In the genomic region with DNA sequence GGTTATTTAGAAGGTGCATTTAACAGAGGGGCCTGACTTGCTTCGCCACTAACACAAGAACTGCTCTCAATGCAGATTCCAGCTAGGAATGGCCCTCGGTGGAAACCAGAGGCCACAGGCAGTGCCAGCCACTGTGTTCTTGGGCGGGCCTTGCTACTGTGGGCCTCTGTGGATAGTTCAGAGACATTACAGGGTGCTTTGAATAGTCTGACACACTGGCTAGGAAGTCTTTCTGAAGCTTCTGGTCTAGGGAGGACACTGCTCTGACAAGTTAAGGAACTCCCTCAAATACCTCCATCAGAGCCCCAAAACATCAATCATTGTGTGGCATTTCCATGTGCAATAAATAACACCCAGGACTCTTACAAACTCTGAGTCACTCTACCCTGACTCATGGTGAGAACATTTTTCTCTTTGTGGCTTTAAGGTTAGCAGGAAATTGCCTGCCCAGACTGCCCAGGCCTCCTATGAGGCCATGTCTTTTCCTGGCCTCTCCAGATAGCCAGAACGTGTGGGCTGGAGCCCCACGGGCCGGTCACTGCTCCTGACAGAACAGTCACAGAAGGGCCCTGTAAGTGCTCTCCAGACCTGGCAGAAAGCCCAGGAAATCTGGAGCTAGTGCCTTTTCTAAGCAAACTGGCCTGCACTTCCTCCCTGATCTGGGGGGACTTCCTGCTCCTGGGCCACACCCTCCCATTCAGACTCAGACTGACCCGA, we compare ENCODE assay signal across 9 mouse cellular contexts. TPM values are rescaled to one million over a fixed set of nuclear protein-coding genes. Genes with fewer than 3 reads are reported as not detected.
A peak's percentile ranks its signal among the peaks of the same experiment; 100 is the strongest.
DNase-seq lines count a peak whose midpoint lies in the region; ATAC-seq and TF ChIP-seq lines count a peak whose summit lies in the region.
"Had no signal": no experiment of that assay in that cellular context is flagged by ENCODE, and none has a peak within 500 bp of the region (broad histone marks: within the 10 kb centered on the region; RNA-seq: fewer than 3 reads in every experiment).

No protein-coding gene starts in this region.

- no peaks in the 10 kb centered on the region for H3K36me3 ChIP-seq in hindbrain, embryonic 10.5 days
- H3K36me3 ChIP-seq in hindbrain, embryonic 11.5 days (ENCODE audit: control insufficient read depth, insufficient read depth, low read length): no peaks in the 10 kb centered on the region
- no peaks in the 10 kb centered on the region for H3K36me3 ChIP-seq in kidney, adult 2 months (ENCODE audit: control insufficient read depth, insufficient read depth, low read length)

- H3K9me3 ChIP-seq in hindbrain, embryonic 10.5 days: no peaks in the 10 kb centered on the region
- H3K9me3 ChIP-seq in hindbrain, embryonic 11.5 days (ENCODE audit: control insufficient read depth, low read length): no peaks in the 10 kb centered on the region
- H3K9me3 ChIP-seq: megakaryocyte, embryonic 14.5 days had no signal

- no peak for TF ChIP-seq CTCF in kidney, adult 2 months (conservative IDR thresholded peaks at IDR 0.05; ENCODE audit: insufficient read depth, insufficient read length, low read depth, low read length)

- H3K4me3 ChIP-seq in hindbrain, embryonic 10.5 days: no peak overlapping the region
- H3K4me3 ChIP-seq in hindbrain, embryonic 11.5 days (ENCODE audit: low read depth, low read length): no peak overlapping the region
- no peak overlapping the region for H3K4me3 ChIP-seq in kidney, adult 2 months (ENCODE audit: insufficient read depth, low read depth, low read length)

- no peaks in the 10 kb centered on the region for H3K27me3 ChIP-seq in hindbrain, embryonic 10.5 days (ENCODE audit: insufficient read depth, poor library complexity, severe bottlenecking)
- no peaks in the 10 kb centered on the region for H3K27me3 ChIP-seq in hindbrain, embryonic 11.5 days (ENCODE audit: control insufficient read depth, insufficient read depth, low read length)
- no peaks in the 10 kb centered on the region for H3K27me3 ChIP-seq in kidney, adult 2 months (replicated peaks; ENCODE audit: control insufficient read depth, insufficient read depth, low read length)

- H3K4me2 ChIP-seq in hindbrain, embryonic 11.5 days (replicated peaks; ENCODE audit: low read depth, low read length): no peak overlapping the region

- WGBS in hindbrain, embryonic 10.5 days: 73% methylated on average over 7 of the region's 7 CpGs
- 62% methylated on average over 7 of the region's 7 CpGs for whole genome bisulfite sequencing in hindbrain, embryonic 11.5 days
- 33% methylated on average over 7 of the region's 7 CpGs for WGBS in kidney, adult 2 months

- no peak overlapping the region for H3K9ac ChIP-seq in hindbrain, embryonic 11.5 days (ENCODE audit: low read depth, low read length)

- intact Hi-C loops in left cerebral cortex, postnatal 36 days (cut with DNase I): no loop called here

- no peak for ATAC-seq in hindbrain, embryonic 11.5 days (ENCODE audit: low FRiP score)
- ATAC-seq in megakaryocyte, adult 5-6 weeks (ENCODE audit: poor library complexity, severe bottlenecking): 0 out of 2 replicates have a peak, but pooled peaks have one; percentile 26

- TF ChIP-seq POLR2A in kidney, adult 2 months (IDR thresholded peaks at IDR 0.05; ENCODE audit: low read depth, low read length): no peak

- peaks cover 36% of the 10 kb centered on the region for H3K4me1 ChIP-seq in hindbrain, embryonic 10.5 days (replicated peaks)
- no peaks in the 10 kb centered on the region for H3K4me1 ChIP-seq in hindbrain, embryonic 11.5 days (replicated peaks; ENCODE audit: control insufficient read depth, insufficient read depth, low read length)
- 0 out of 2 replicates have a peak, but pooled peaks cover 4% of the 10 kb centered on the region for H3K4me1 ChIP-seq in kidney, adult 2 months (ENCODE audit: control insufficient read depth, insufficient read depth, low read length)

- no peak for DNase-seq in hindbrain, embryonic 10.5 days (ENCODE audit: low spot score)
- DNase-seq in hindbrain, embryonic 11.5 days (ENCODE audit: low spot score): no peak
- peak; percentile 83 to 88 for DNase-seq in cerebellum, postnatal 36 days
- peak; percentile 89 to 94 for DNase-seq in heart, adult 18-20 months
- DNase-seq in kidney, adult 2 months: peak; percentile 90
- peak; percentile 8 to 49 for DNase-seq in left cerebral cortex, postnatal 36 days (ENCODE audit: low spot score in 2 of 2)
- peak; percentile 32 to 62 for DNase-seq in urinary bladder, postnatal 36 days (ENCODE audit: low spot score in 2 of 2)

- peak overlapping the region; percentile 45; the same call in 1 of the 2 replicates for H3K27ac ChIP-seq in hindbrain, embryonic 10.5 days
- no peak overlapping the region for H3K27ac ChIP-seq in hindbrain, embryonic 11.5 days (ENCODE audit: low read depth, low read length)
- peak overlapping the region; percentile 73 for H3K27ac ChIP-seq in kidney, adult 2 months (ENCODE audit: insufficient read depth, low read depth, low read length)

RNA-seq across cellular contexts. Expression of a gene that starts 7.4 kb away (rescaled TPM):
- 0.77 and 1.8 TPM in 2 replicates for polyA plus RNA-seq in hindbrain, embryonic 10.5 days (2016; fragmentation: Nextera tagmentation; extraction: Ambion mirVana)
- polyA plus RNA-seq in hindbrain, embryonic 11.5 days (2014; fragmentation: Nextera tagmentation; extraction: Ambion mirVana): 1.4 and 1.9 TPM in 2 replicates
- total RNA-seq in heart, adult 18-20 months (2021): 1 to 10 TPM; 6.7 to 7.0 TPM
- polyA plus RNA-seq in kidney, adult 2 months (2012; rRNA removed): 1.3 and 1.8 TPM in 2 replicates
- under 1 TPM; 0.66 to 0.67 TPM for total RNA-seq in left cerebral cortex, postnatal 36 days (2021)
- not detected in 2 replicates for total RNA-seq in megakaryocyte, adult 5-6 weeks (2015)
- total RNA-seq in megakaryocyte, adult 5-6 weeks (2017): not detected in 2 replicates

Comparison
In these comparisons a context has a peak if more than half of its experiments do, and no peak if none do; other contexts are left out.
1. DNase-seq: peak in cerebellum, postnatal 36 days (2 of 2), heart, adult 18-20 months (2 of 2), kidney, adult 2 months (single experiment), left cerebral cortex, postnatal 36 days (2 of 2) and urinary bladder, postnatal 36 days (2 of 2); none in hindbrain, embryonic 10.5 days (single experiment) and hindbrain, embryonic 11.5 days (single experiment).
2. RNA of a gene that starts 7.4 kb away (total RNA-seq): 6.7 to 7.0 TPM in heart, adult 18-20 months; 0.66 to 0.67 TPM in left cerebral cortex, postnatal 36 days and not detected in megakaryocyte, adult 5-6 weeks; every median in the first group is over 4 times any median in the second.